Mouse (Mus musculus) C2C12 (cell line): ENCODE results near the gene Plekhd1. TPM values are rescaled to one million over a fixed set of nuclear protein-coding genes. Genes with fewer than 3 reads are reported as not detected.

ENCODE experiments used
- H3K27me3 ChIP-seq: one replicate; pipeline ENCODE4 v1.6.1; 2011; ENCODE audit not compliant: control insufficient read depth, insufficient read depth, insufficient read length
- H3K36me3 ChIP-seq: one replicate; pipeline ENCODE4 v1.6.1; 2011; ENCODE audit not compliant: control insufficient read depth, insufficient read depth
- H3K4me3 ChIP-seq: one replicate; pipeline ENCODE4 v1.5.1; 2011; ENCODE audit warnings: mild to moderate bottlenecking, control low read depth; ENCODE audit not compliant: poor library complexity, insufficient read depth, severe bottlenecking
- H3K79me2 ChIP-seq: one replicate; pipeline ENCODE4 v1.6.1; 2011; ENCODE audit not compliant: control insufficient read depth, insufficient read depth
- H3K79me3 ChIP-seq: one replicate; pipeline ENCODE4 v1.6.1; 2011; ENCODE audit warnings: low read depth, control low read depth
- H3ac ChIP-seq: one replicate; pipeline ENCODE3; 2011; ENCODE audit warnings: low read depth; ENCODE audit not compliant: control insufficient read depth, insufficient read length
- CEBPB ChIP-seq: IDR thresholded peaks from one replicate; pipeline ENCODE4 v1.6.1; 2011; ENCODE audit warnings: low read depth, mild to moderate bottlenecking, control low read depth, moderate library complexity
- CTCF ChIP-seq: IDR thresholded peaks from one replicate; pipeline ENCODE4 v1.5.1; 2011; ENCODE audit not compliant: control insufficient read depth, insufficient read depth, insufficient read length
- FOSL1 ChIP-seq: IDR thresholded peaks from one replicate; pipeline ENCODE4 v1.8.0; 2011; ENCODE audit warnings: mild to moderate bottlenecking, low read length; ENCODE audit not compliant: poor library complexity, insufficient read depth, severe bottlenecking
- MAX ChIP-seq: IDR thresholded peaks from one replicate; pipeline ENCODE4 v1.6.1; 2011; ENCODE audit warnings: mild to moderate bottlenecking, control low read depth
- MYOD1 ChIP-seq: IDR thresholded peaks from one replicate; pipeline ENCODE4 v1.6.1; 2011; ENCODE audit warnings: low read depth; ENCODE audit not compliant: control insufficient read depth, insufficient read length
- MYOG ChIP-seq: IDR thresholded peaks from one replicate; pipeline ENCODE4 v1.6.1; 2011; ENCODE audit not compliant: control insufficient read depth, insufficient read length; ENCODE audit errors: extremely low read depth
- USF1 ChIP-seq: IDR thresholded peaks from one replicate; pipeline ENCODE4 v1.6.1; 2011; ENCODE audit warnings: low read depth, mild to moderate bottlenecking, control low read depth, moderate library complexity
- long read RNA-seq, 2 experiments: library from polyadenylated mRNA; unstranded; transcript quantifications; one replicate each; pipeline ENCODE4 v2.0.0; 2019 to 2020
- polyA plus RNA-seq: library from polyadenylated mRNA; unstranded; fragments of >200 nt; fragmentation: generic; extraction: Trizol; gene quantifications from one replicate; pipeline ENCODE4 v1.2.1, GENCODE M21; 2012; ENCODE audit warnings: missing spikeins

The Plekhd1 gene
- polyA plus RNA-seq: 0.01 TPM
- long read RNA-seq, experiment 1: 0 reads
- long read RNA-seq, experiment 2: 0 reads

- TF ChIP-seq USF1: no peak
- TF ChIP-seq MAX: no peak
- no peak for TF ChIP-seq FOSL1
- no peak for TF ChIP-seq MYOG
- no peak for TF ChIP-seq MYOD1
- TF ChIP-seq CTCF: no peak
- Histone ChIP-seq H3K36me3 (no peaks in the 10 kb centered on the region), H3ac (no peak within 1 kb of the TSS), H3K4me3 (no peak within 1 kb of the TSS), H3K79me3 (no peaks in the 10 kb centered on the region), H3K27me3 (peaks cover 53% of the 10 kb centered on the region), H3K79me2 (no peaks in the 10 kb centered on the region)
Observed at GRCm38 (mm10) chr12:80692269-80692972, at the start of gene Plekhd1. Plekhd1 (plus strand) TSS chr12:80692591.

DNA sequence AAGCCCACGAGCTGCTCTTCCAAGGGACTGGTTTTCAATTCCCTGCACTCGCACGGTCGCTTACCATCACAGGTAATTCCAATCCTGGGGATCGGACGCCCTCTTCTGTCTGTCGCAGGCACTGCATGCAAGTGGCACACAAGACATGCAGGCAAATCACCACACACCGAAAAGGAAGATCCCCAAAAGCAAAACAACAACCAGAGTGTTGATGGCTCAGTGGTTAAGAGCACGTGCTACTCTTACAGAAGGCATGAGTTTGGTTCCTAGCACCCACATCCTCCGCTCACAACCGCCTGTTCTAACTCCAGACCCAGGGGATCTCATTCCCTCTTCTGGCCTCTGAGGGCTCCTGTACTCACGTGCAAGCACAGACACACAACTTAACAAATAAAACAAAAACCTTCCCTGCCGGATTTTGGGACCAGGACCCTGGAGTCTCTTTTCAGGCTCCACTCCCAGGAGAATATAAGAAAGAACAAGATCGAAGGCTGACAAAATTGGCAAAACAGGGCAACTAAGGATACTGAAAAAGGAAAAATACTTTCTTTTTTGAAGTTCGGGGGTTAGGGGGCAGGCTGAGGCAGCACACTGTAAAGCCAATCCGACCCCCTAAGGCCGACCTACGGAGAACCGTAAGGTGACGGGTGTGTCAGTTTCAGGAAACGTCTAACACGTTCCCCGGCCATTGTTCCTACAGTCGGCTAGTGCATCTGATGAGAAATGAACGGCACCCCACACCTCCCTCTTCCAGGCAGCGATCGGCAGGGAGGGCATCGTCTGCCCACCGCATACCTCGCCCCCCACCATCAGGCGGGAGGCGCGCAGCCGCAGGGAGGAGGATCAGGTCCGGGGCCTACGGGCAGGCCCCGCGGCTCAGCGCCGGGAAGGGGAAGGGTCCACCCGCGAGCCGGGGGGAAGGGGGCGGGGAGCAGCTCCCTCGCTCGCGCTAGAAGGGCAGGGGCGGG is 49.4 kb upstream of the Plekhd1 start:
- Histone ChIP-seq H3K4me3 (peak overlapping the region; percentile 92), H3K27me3 (no peaks in the 10 kb centered on the region), H3K79me3 (peaks cover 73% of the 10 kb centered on the region), H3K79me2 (peaks cover 97% of the 10 kb centered on the region), H3K36me3 (peaks cover 45% of the 10 kb centered on the region), H3ac (peak overlapping the region; percentile 96)
- TF ChIP-seq USF1 (no peak), MYOG (no peak), MYOD1 (no peak), MAX (peak; percentile 90), CTCF (peak; percentile 62), CEBPB (no peak)

DNA sequence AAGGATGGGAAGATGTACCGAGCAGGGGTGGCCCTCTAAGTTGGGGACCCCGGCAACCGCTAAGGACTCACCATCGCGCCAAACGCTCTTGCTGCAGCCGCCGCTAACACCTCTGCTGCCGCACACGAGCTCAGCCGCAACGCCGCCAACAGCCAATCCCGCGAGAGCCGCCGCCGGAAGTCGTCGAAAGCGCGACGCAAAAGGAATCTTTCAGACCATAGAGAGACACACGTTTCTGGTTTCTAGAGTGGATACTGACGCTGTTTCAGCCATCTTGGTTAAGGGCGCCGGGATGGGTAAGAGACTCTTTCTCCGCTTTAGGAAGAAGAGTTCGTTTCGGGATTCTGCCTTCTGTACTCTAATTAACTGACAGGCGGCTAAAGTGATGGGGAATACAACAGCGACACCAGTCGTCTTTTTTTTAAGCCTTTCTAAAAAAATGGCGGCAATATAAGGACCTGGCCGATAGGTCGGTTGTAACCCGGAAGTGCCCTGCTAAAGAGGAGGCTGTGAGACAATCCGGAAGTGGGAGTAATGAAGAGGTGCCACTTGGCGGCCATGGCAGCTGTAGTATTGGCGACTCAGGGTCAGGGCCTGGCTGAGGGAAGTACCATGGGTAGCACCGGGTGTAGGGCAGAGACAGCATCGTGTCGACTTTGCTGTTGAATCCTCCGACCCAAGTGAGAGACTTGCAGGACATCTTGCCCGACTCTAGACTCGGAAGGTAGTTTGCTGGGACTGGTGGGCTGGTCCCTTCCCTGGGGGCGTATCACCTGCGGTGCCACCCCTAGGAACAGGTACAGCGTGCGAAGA is 48.5 kb upstream of the Plekhd1 start, which contains the start of the genes Slc39a9 and Erh:
Slc39a9 (plus strand) TSS at position 191 of the 813 bp plus-strand sequence.
Erh (minus strand) TSS at position 649 of the 813 bp plus-strand sequence.
- H3K27me3 ChIP-seq: no peaks in the 10 kb centered on the region
- TF ChIP-seq MAX (peak; percentile 89), CTCF (no peak)
- H3K79me3 ChIP-seq: peaks cover 78% of the 10 kb centered on the region
- H3K4me3 ChIP-seq: peak within 1 kb of the TSS; percentile 92
- peaks cover 36% of the 10 kb centered on the region for H3K36me3 ChIP-seq
- H3K79me2 ChIP-seq: peaks cover 98% of the 10 kb centered on the region
- H3ac ChIP-seq: peak within 1 kb of the TSS; percentile 96

- Histone ChIP-seq H3K27me3 (no peaks in the 10 kb centered on the region), H3K36me3 (peaks cover 31% of the 10 kb centered on the region), H3K79me2 (peaks cover 98% of the 10 kb centered on the region), H3K79me3 (peaks cover 77% of the 10 kb centered on the region), H3ac (peak overlapping the region; percentile 91), H3K4me3 (peak overlapping the region; percentile 92)
- no peak for TF ChIP-seq MYOD1
Observed at GRCm38 (mm10) chr12:80644506-80644868, 47.9 kb upstream of the Plekhd1 start.

DNA sequence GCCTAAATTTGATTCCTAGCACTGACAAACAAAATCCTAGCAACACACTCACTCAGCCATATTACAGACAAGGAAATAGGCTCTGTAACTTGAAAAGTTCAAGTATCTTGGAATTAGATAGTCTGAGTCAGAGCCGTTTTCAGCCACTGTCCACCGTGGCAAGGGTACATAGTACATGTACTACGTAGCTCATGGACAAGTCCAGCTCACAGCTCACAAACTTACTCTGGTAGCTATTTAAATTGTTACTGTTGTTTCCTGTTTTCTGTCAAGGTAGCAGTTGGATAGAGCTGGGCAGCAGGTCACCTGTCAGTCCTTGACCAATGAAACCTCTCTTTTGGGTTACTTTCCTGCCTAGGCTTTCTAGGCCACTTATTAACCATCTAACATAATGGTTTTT is 46.0 kb upstream of the Plekhd1 start:
- Histone ChIP-seq H3K79me2 (peaks cover 96% of the 10 kb centered on the region), H3K36me3 (peaks cover 12% of the 10 kb centered on the region), H3ac (no peak overlapping the region), H3K79me3 (peaks cover 70% of the 10 kb centered on the region), H3K27me3 (no peaks in the 10 kb centered on the region), H3K4me3 (no peak overlapping the region)
- TF ChIP-seq CEBPB (no peak), CTCF (no peak), MYOD1 (no peak), USF1 (no peak), MYOG (no peak), FOSL1 (no peak), MAX (no peak)
